Mouse (Mus musculus) frontal cortex, postnatal 36 days (tissue): ENCODE results near the gene Itih3.

Experiments used
- DNase-seq, 2 experiments: peaks; one replicate each; pipeline ENCODE4 v3.0.0; 2022; ENCODE audit warnings: low spot score in 2 of 2

The Itih3 gene

DNA sequence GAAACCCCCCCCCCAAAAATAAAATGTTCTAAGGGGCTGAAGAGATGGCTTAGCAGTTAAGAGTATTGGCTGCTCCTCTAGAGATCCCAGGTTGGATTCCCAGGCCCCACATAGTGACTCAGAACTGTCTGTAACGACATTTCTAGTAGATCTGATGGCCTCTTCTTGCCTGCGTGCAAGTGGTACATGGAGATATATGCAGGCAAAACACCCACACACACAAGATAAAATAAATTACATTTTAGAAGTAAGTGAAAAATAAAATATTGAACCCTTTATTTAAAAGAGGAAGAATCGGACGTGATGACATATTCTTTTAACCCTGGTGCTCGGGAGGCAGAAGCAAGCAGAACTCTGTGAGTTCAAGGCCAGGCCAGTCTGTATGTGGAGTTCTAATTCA, 20.9 kb downstream of the Itih3 start:
- DNase-seq, result no peak

DNA sequence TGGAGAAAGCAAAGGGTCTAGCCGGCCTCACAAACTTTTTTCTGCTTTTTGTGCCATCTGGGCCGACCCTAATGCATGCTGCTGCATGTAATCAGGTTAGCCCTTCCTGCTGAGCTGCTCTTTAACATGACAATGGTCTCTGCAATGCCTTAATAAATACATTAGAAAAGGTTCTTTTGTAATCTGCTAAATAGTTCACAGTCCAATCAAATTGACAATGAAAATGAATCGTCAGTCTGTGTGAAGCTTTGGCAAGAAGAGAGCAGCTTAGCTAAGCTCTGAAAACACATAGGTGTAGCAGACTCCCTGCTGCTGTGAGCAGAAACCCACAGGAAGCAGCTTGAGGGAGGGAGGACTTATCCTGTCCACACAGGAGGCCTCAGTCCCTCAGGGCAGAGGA, 23.6 kb downstream of the Itih3 start:
- no peak for DNase-seq

DNA sequence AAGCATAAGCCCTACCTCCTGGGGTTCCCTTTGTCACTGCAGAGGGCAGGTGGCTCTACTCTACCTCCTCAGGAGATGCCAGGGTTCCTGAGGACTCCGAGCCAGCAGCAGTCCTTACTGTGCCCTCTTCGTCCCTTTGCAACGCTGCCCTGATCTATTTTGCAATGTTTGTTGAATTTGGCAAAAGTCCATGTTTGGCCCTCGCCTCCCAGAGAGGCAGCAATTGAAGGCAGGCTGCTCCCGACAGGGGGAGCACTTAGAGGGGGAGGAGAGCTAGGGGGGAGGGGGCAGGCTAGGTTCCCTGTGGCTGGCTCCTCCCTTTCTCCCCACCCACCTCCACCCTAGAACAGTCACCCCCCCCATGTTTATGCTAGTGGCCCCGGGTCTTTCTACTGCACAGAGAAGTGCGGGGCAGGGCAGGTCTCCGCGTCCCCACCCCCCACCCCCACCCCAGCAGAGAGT, 35.3 kb downstream of the Itih3 start:
- DNase-seq, result no peak

DNA sequence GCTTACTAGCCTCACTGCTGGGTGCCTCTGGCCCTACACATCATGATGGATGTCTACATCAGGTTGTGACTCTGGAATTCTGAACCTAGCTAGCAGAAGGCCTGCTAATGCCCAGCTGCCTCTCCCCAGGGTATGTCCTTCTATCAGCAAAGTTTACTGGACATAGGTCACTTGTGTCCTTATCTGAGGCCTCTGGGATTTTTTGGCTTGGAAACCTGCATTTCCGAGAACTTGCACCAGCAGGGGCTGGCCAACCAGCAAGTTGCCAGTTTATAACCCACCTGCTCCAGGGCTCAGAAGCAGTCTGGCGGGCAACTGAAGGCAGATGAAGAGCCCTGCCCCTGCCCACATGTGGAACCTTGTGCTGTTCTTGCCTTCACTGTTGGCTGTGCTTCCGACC, 37.4 kb downstream of the Itih3 start, which contains the start of gene Itih4:
TSS of gene Itih4 (plus strand) at position 273 of the 400 bp plus-strand sequence.
- no peak for DNase-seq

DNA sequence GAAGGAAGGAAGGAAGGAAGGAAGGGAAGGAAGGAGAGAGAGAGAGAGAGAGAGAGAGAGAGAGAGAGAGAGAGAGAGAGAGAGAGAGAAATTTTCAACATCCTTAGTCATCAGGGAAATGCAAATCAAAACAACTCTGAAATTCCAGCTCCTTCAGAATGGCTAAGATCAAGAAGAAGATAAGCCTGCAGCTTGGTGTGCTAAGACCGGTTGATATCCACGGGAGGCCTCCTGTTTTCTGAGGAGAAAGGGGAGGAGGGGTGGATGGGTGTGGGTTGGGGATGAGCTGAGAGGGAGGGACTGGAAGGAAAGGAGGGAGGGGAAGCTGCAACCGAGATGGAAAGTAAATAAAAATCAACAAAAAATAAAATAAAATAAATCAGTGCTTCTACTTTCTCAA, 38.3 kb downstream of the Itih3 start:
- DNase-seq, result no peak

DNA sequence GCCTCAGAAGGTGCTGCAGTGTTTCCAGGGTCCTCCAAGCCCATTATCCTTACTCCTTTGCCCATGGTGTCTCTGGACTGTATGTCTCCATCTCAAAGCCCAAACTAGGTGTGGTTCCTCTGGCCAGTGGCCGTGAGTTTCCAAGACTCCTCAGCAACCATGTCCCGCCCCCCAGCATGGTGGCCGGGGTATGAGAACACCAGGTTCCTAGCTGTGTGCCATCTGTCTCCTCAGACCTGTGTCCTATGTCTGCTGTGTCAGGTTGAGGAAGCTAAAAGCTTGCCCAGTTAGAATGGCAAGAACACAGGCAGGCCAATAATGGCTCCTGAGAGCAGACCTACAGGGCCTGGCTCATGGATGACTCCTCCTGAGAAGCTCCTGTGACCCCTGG, 41.8 kb downstream of the Itih3 start:
- DNase-seq, result no peak

DNA sequence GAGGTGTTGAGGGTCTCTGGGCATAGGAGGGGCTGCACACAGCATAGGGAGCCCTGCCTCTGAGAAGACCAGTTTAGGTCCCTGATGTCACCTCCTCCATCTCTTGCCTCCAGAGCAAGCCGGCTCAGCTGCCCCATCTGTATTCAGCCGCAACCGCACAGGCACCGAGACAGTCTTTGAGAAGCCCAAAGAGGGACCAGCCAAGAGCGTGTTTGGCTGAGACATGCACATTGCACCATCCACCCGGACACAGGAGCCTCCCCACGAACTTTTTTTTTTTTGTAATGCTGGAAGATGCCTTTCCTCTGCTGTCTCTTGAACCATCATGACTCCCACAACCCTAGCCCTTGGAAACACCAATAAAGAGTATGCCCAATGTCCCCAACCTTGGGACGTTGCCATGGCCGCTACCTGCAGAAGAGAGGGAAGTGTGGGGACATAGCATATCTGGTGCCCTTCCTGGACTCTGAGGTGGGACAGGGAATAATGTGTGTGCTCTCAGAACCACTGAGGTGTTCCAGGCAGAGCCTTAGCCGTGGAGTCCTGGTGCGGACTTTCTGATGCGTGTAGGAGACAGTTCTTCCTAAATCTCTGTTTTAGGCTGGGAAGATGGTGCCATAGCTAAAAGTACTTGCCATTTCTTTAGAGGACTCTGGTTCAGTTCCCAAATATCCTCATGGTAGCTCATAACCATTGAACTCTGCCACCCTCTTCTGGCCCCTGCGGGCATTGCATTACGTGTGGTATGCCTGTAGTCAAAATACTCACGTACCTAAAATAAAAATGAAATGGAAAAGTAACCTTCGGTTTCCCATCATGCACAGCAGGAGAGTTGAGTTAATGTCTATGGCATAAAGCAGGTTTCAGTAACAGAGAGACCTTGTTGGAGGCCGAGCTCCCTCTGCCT, 42.5 kb downstream of the Itih3 start:
- DNase-seq, result peak in 1 of 2 experiments; percentile 68

DNA sequence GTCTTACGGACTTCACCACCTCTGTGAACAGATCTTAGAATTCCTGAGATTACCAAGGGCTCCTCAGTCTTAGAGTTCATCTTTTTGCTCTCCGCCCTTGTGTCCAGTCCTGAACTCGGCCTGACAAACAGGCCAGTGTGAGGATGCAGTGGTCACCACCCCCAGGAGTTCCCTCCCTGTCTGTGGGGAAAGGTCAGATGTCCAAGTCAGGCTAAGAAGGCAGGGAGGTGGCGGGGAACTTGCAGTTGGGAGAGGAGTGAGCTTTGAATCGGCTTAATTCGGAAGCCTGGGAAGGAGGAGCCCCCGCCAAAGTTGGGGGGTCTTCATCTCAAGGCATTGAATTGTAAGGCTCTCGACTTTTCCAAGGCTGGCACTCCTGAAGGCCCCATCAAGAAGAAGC, 43.3 kb downstream of the Itih3 start:
- no peak for DNase-seq

DNA sequence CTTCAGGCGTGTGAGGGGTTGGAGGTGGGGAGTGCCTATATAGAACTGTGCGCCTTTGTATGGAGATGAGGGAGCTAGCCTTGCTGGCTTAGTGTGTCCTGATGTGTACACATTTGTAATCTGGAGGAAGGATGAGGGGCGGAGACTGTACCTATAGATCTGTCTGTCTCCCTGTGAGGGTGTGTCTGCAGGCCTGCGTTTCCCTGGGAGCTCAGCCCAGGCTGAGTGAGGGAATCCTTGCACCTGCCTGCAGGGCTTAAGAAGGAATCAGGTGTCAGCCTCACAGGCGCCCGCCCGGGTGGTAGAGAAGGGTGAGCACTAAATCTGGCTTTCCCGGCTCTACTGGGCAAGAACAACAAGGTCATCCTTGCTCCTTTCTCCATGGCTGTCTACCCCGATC, 43.8 kb downstream of the Itih3 start:
- DNase-seq, result no peak

DNA sequence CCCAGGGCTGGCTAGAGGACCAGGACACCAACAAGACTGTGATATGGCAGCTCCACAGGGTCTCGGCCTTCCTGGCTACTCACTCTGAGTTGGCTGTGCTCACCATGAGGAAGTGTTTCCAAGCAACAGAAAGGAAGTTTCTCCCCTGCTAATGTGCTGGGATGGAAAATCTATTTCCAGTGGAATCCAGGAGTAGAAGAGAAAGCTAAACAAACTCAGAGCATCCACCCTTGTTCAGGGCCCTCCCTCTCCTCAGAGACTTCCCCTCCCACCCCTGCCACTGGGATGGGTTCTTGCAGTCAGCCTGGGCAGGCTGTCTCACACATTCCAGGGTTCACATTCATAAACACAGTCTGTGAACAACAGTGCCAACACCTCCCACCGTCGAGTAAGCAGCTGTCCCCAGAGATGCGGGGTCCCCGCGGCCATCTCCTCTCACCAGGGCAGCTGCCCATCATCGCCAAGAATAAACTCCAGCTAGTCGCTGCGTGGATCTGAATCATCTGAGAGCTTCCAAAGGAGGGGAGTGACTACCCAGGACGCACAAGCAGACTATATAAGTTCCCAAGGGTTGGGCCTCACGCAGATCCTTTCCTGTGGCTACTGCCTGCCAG, 44.5 kb downstream of the Itih3 start, which contains the start of gene Mustn1:
TSS of gene Mustn1 (plus strand) at position 243 of the 614 bp plus-strand sequence.
- DNase-seq, result peak; percentile 42 to 50

DNA sequence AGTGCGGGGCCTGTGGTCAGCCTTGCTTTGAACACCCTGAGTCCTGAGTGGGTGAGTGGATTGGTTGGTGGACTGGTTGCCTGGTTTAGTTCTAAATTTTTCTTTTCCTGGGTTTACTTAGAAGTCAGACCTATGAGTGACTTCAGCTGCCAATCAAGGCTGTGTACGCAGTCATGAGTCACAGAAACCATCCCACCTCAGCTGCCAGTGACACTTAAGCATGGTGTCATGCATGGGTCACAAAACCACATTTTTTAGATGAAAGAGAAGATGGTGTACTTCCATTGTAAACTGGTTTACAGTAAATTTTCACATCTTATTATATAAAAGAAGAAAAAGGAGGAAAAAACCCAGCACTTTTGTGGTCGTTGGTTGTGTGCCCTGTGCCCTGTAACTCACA, 45.7 kb downstream of the Itih3 start:
- no peak for DNase-seq

DNA sequence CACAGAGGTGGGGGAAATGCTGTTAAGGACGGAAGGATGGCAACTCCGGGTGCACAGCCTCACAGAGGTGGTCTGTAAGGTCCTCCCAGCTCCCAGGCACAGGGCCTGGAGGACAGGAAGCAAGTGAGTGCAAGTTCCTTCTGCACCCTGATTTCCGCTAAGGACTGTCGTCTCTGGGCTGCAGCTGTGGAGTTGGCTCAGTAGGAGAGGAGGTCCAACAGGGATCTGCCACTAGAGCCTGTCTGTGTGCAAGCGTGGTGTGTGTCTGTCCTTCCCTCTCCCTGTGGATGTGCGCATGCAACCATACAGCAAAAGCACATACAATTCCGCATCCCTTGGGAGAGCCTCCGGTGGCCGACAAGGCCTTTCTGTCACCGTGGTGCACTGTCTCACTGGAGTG, 47.1 kb downstream of the Itih3 start:
- DNase-seq, result no peak

DNA sequence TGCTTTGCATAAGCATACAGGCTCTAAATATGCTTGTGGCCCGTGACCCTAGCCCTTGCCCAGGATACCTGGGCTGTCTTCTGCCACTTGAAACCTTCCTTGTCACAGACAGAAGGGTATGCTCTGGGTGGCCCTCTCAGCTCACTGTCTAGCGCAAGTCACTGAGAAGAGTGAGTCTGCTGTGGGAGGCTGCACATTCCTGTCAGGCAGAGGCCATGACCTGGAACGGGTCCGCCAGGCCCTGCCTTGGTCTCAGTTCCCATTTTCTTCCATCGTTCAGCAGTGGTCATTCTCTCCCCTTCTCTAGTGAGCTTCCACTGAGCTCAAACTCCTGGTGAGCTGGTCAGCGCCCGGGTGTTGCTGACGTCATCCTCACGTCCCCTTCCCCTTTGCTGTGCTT, 47.6 kb downstream of the Itih3 start:
- DNase-seq, result no peak

DNA sequence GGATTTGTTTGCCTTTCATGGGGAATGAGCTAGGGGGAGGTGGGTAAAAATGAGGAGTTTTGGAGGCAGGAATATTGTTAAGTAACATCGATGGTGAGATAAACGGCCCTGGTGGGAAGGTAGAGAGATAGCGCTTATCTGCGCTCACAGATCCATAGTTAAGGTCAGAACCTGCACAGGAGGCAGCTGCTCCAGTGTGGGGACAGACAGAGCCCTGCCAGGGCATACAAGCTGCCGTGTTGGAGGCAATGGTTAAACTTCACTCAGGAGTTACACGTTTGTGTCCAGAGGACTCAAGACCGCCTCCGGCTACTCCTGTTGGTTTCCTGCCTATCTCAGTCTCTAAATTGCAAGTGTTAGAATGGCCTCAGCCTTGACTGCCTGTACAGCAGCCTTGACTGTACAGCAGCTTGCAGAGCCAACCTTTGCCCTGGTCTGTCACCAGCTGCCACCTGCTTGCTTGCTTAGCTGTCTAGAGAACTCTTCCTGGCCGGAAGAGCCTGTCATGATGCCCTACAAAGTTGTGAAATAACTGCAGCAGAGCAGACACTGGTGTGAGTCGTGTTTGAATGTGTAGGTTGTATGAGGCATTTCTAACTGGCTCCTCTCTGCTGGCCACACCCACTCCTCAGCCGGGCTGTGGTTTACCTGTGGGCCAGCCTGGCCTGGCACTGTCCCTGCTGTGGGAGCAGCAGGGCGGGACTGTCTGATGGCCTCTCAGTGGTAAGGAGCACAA, 48.3 kb downstream of the Itih3 start:
- no peak for DNase-seq

DNA sequence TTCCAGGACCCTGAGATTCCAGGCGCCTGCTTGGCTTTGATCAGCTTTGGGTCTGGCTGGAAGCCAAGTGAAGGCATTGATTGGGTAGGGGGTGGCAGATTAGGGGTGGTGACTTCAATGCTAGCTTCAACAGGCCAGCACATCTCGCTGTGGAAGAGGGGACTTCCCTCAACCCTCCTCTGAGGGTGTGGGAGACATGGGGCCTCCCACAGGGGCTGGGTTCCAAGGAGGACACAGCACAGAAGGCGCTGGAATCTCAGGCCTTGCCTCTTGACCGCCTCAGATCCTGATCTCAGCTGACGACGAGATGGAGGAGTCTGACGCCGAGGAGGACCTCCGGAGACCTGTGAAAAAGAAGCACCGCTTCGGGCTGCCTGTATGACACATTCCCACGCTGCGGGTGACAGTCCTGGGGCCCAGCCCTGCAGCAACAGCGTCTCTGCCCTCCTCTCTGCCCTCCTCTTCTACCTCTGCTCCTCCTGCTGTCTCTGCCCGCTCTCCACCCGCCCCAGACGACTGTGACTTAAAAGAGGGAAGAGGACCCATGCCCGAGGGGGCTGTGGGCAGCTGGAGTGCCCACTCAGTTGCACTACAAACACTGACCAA, 49.4 kb downstream of the Itih3 start:
- DNase-seq, result no peak

DNA sequence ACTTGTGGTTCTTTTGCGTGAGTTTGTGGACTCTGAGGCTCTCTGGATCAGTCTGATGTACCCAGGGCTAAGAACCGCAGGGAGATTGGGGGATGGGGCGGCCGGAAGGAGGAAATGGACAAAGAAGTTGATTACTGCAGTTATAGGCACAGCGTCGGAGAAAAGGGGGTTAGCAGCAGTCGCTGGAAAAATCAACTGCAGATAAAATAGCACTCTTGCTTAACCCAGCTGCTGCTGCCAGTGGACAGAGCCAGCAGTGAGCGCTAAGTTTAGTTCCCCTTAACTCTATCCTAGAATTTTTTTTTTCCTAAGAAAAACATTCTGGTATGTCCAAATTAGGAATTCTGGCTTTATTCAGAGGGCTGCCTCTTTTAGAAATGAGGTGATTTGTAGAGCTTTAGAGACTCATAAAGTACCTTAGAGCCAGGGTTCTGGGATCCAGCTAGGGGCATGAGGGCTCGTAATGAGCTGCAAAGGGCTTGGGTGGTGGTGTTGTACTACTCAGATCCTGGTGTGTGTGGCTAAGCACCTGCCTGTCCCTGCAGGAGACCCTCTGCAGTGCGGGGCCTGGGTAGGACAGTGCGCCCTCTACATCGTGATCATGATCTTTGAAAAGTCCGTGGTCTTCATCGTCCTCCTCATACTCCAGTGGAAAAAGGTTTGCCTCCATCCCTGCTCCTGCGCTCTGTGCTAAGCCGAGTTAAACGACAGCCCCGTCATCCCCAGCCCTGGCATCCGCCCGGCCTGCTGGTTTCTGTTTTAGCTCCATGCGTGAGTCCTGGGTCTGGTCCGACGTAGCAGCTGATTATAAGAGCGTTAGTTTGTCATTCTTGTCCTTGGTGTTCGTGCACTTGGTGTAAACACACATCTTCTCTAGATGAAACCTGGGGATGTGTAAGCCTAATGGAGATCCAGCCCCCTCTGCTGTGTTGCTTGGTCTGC, 53.1 kb downstream of the Itih3 start:
- DNase-seq, result peak in 1 of 2 experiments; percentile 40

DNA sequence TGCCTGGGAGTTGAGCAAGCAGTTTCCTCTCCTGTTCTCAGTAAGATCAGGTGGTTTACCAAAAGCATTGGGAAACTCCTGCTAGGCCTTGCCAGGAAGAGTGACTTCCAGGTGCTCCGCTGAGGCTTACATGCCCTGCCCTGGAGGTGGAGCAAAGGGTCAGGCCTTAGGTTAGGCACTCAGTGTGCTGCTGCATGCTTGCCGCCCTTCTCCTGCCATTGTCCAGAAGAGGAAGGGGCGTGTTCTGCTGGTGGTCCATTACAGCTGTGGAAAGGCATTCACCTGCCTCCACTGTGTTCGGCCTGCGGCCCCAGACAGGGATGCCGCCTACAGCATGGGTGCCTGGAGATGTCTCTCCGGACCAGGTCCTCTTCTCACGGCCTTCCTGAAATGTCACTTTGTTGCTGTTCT, 54.2 kb downstream of the Itih3 start:
- no peak for DNase-seq

DNA sequence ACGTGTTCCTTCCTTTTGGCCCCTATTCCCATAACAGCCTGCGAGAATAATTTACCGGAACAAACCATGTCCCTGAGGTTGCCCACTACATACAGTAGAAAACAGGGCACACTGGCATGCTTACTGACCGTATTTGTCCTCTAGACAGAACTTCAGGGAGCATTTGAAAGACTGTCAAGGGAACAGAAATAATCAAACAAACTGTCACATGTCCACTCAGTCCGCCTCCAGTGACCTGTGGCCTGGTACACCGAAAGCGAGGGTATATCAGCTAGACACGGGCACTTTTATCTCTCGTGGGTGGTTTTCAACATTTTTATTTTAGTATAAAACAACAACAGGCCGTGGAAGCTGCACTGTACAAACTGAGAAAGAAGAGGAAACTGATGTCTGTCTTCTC, 54.7 kb downstream of the Itih3 start:
- no peak for DNase-seq

DNA sequence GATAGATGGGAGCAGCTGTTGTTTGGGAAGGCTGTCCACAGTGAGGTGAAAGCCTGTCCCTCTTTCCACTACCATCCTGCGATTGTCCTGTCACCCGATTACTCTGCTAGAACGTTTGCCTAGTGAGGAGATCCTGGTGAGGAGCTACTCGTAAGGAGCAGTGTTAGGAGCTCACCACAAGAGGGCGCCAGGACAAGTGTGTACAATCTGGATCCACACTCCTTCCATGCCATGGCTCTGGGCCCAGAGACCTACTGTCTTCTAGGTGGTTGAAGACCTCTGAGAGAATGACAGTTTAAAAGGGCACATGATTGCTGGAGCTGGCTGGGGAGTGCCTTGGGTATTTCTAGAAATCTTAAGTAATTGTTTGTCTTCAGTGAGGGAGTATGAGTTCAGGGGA, 56.5 kb downstream of the Itih3 start:
- DNase-seq, result peak; percentile 71 to 74

DNA sequence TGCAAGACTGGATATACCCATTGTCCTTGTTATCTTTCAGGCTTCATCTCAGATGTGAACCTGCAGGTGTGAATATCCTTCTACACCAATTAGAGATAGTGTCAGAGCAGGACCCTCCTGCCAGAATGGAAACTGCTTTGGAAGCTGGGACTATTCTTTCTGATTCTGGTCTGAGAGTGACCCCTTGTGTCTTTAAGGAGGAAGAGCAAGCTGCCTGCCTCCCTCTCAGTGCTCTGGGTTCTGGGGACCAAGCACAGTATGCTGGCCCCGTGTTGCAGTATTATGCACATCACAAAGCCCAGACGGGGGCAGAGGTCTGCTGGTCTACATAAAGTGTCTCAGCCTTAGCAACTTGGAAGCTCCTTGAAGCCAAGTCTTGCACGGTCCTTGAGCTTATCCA, 58.2 kb downstream of the Itih3 start:
- no peak for DNase-seq

DNA sequence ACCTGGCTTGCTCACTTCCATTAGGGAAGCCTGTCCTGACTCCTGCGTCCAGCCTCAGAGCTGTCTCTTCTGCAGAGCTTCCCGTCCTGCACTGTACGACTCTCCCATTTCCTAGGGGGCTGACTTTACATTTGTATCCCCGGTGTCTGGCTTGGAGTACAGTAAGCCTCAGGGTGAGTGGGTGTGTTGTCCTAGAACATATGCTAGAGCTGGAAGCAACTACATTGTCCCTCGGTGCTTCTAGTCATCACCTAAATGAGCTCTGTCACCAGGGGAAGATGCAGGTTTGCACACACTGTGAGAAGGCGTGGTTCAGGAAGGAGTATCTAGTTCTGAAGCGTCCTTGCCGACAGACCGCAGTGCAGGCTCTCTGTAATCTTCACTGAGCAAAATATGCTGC, 61.2 kb downstream of the Itih3 start:
- no peak for DNase-seq
